Mouse (Mus musculus) megakaryocyte-erythroid progenitor cell, adult 5-6 weeks (primary cell): ENCODE results near the gene Rap1gap2. TPM values are rescaled to one million over a fixed set of nuclear protein-coding genes. Genes with fewer than 3 reads are reported as not detected.

Experiments
- ATAC-seq: replicated peaks from 2 replicates; pipeline ENCODE4 v1.8.0; 2016; ENCODE audit warnings: mild to moderate bottlenecking, inconsistent platforms; ENCODE audit not compliant: severe bottlenecking, poor library complexity, low FRiP score, low TSS enrichment
- total RNA-seq, 2 experiments: library from RNA; stranded (forward) in 1 of 2; stranded (reverse) in 1 of 2; fragments of 200-1000, 215-1000 nt in 1 of 2; fragments of >200 nt in 1 of 2; fragmentation: Nextera tagmentation in 1 of 2; gene quantifications; 2 replicates each; pipeline ENCODE4 v1.2.3; 2014 to 2017

Gene Rap1gap2
- total RNA-seq, 2 experiments from 2014 or later: 1.6 to 2.3 TPM

DNA sequence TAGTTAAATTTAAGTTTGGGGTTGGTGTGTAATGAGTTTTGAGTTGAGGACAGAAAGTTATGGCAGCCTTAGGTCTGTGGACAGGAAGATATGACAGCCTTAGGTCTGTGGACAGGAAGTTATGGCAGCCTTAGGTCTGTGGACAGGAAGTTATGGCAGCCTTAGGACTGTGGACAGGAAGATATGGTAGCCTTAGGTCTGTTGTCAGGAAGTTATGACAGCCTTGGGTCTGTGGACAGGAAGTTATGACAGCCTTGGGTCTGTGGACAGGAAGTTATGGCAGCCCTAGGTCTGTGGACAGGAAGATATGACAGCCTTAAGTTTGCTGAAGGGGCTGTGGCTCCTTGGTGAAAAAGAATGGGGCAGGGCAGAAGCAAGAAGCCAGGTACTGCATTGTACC, 14.6 kb upstream of the Rap1gap2 start:
- ATAC-seq: no peak

DNA sequence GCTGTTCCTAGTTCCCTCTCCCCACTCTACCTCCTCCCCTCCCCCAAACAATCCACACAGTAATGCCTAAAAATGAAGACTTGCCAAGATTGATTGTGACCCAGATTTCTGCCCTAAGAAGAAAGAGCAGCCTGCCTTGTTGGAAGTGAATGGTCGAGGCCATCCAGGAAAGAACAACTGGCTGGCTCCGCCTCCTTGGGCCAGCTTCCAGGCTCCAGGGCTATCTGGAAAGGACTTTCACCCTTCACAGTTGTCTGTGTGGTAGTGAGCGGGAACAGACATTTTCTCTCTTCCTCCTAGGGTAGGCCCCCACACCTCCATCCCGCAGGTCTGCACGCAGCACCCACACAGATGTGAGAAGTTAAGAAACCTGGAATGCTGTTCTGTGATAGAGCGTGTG, 13.0 kb upstream of the Rap1gap2 start:
- no peak for ATAC-seq

GRCm38 (mm10) chr11:74621974-74622669, 11.4 kb upstream of the Rap1gap2 start:
- ATAC-seq: peak; percentile 83

DNA sequence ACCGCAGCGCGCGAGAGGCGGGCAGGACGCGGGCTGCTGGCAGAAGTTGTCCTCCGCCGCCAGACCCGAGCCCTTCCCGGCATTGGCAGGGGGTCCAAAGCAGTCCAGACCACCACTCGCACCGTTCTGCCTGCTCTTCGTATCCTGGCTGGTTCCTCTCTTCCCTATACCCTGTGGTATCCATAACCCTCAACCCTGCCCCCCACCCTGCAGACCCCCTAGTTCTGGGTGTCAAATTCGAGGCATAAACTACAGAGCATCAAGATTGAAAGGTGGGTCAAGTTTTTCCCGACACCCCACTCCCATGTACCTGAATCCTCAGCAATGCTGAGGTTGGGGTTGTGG, 9.2 kb upstream of the Rap1gap2 start:
- ATAC-seq: no peak

GRCm38 (mm10) chr11:74619201-74619955, 8.7 kb upstream of the Rap1gap2 start, which contains the start of gene Ccdc92b:
Gene Ccdc92b, plus strand, starts transcription at chr11:74619605.
- peak; percentile 87 for ATAC-seq

DNA sequence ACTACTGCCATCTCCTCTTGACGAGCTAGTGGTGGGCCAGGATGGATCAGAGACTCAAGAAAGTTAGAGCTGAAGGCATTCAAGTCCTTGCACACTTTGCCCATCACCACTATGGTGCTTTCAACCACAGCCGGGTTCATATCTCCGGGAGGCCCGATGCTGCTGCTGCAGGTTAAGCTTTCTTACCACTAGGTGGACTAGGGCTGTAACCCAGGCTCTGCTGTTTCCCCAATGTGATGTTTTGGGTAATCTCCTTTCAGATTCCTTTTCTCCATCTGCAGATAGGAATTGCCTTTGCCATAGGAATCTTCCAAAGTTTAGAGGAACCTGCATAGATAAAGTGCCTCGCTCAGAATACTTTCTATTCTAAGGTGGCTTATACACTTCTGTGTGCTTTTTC, 4.9 kb upstream of the Rap1gap2 start:
- ATAC-seq: no peak

DNA sequence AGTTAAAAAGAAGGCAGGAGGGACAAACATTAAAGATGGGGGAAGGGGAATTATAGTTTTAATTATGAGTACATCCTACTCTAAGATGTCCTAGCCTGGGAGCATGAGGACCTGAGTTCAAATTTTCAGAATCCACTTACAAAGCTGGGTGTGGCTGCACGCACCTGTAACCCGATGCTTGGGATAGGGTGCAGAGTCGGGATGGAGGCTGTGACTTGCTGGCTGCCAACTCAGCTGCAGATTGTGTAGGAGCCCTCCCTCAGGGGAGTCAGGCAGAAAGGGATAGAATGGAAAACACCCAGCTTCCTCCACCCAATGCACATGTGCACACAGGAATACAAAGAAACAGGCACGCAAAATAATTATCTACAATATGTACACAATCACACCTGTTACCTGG, 2.7 kb upstream of the Rap1gap2 start:
- ATAC-seq: no peak

DNA sequence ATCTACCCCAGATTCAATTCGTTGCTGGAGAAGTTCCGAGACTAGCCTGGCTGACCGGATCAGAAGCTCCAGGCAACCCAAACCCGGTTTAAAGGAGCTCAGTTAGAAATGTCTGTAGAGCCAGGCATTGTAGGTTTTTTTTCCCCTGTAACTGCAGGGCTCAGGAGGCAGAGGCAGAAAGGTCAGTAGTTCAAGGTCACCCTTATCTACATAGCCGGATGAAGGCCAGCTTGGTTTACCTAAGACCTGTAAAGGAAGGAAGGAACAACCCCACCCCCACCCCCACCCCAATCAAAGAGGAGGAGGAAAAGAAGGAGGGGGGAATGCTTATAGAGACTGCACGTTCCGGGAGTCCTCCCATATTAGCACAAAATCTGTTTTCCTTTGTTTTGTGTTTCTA, 722 bp upstream of the Rap1gap2 start:
- ATAC-seq: no peak

GRCm38 (mm10) chr11:74610068-74610467, 647 bp downstream of the Rap1gap2 start:
- ATAC-seq: no peak

GRCm38 (mm10) chr11:74602286-74602685, 8.4 kb downstream of the Rap1gap2 start:
- ATAC-seq: no peak

- no peak for ATAC-seq
Measured at GRCm38 (mm10) chr11:74597990-74598337, 12.8 kb downstream of the Rap1gap2 start.

GRCm38 (mm10) chr11:74597283-74597989, 13.3 kb downstream of the Rap1gap2 start:
- no peak for ATAC-seq

DNA sequence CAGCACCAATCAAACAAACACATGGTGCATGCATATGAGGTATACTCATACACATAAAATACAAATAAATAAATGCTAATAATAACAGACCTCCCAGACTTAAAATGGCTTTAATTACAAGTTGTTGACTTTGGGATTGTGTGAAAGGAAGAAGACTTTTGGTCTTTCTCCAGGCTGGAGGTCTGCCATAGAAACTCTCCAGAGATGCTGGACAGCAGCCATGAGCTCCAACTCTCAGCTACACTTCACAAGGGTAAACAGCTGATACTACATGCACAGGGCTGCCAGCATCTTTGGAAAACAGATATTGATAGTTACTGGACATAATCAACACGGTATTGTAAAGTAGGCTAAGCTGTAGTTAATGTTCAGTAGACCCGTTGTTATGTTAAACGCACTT, 18.5 kb downstream of the Rap1gap2 start:
- ATAC-seq: no peak

- ATAC-seq: no peak
Measured at GRCm38 (mm10) chr11:74590691-74591090, 20.0 kb downstream of the Rap1gap2 start.

GRCm38 (mm10) chr11:74590239-74590596, 20.5 kb downstream of the Rap1gap2 start:
- no peak for ATAC-seq

DNA sequence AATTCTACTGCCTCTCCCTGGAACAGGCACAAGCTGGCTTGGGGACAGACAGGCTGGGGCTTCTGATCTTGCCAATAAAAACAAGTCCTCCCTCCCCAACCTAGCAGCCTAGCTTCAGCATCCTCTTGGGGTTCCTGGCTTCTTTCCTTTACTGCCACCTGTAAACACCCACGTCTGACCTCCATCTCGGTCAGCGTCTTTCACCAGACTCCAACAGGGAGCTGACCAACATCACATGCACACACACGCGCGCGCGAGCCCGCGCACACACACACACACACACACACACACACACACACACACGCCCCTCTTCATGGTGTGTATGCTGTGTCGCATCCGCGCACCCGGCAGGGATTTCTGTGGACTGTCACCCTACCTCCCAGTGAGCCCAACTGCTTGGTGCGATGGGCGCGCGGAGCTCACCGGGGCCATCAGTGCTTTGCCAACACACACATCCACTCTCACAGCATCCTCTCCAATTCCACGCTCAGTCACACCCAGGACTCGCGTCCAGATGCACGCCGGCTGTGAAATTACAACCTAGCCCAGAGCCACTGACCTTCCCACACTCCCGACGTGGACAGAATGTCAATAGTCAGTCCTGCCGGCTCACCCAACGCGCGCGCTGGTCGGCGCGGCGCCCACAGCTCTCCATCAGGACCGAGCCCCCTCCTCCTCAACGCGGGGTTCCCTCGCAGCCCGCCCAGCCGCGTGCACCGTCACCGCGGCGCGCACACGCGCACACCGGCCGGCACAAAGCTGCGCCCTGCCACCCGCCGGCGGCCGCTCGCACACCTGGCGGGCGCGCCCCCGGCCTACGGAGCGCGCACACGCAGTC, 21.1 kb downstream of the Rap1gap2 start:
- ATAC-seq: no peak

GRCm38 (mm10) chr11:74586401-74586800, 24.3 kb downstream of the Rap1gap2 start:
- no peak for ATAC-seq

DNA sequence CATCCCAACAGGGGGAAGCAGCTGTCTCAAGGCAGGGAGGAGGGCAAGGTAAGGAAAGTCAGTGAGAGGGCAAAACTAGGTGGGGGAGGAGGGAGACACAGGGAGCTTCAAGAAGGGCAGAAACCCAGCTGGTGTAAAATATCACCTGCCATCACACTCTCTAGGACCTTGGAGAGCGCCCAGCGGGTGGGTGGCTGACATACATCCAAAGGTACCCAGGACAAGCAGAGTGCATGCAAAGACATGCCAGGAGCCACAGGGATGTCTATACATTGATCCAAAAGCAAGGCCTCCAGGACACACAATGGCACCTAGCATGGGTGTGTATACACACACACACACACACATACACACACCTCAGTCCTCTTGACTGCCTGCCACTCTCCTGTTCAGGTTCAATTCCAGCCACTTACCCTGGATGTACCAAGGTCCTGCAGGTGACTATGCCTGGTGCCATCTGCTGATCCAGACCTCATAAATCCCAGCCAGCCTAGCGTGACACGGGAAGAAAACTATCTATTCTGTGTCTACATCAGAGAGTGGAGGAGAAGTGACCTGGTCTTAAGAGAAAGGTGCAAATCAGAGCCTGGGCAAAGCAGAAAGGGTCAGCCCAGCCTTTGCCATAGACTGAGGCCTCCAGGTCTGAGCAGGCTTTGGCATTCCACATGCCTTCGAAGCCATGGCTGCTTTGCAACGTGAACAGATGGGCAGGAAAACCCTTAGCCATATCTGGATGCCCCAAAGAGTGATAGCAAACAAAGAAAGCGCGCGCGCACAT, 25.6 kb downstream of the Rap1gap2 start:
- peak; percentile 70 for ATAC-seq

DNA sequence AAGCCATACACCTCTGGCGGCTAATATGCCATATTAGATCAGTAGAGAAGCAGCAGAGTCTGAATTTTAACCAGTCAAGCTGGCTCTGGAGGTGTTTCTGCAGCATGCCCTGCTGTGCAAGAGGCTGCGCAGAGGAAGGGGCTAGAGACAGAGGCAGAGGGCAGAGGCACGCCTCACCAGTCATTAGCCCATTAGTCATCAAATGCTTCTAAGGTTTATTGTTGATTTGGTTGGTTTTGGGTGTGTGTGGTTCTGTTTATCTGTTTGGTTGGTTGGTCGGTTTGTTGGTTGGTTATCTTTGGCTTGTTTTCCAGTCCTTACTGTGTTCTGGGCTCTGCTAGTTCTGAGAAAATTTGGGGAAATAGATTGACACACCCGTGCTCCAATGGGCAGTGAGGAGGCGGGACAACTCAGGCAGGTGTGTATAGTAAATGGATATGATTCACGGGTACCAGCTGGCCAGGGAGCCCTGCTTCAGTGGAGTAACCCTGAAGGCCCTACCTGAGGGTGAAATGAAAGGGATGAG, 26.8 kb downstream of the Rap1gap2 start:
- ATAC-seq: peak; percentile 41
